Mouse (Mus musculus) limb, embryonic 10.5 days (tissue): ENCODE data around the gene Megf8. TPM values are rescaled to one million over a fixed set of nuclear protein-coding genes. Genes with fewer than 3 reads are reported as not detected.
A peak's percentile ranks its signal among the peaks of the same experiment; 100 is the strongest.

Source experiments
- DNase-seq: peaks from one replicate; pipeline ENCODE4 v3.0.0-alpha.2; 2017; ENCODE audit warnings: low spot score
- H3K27ac ChIP-seq: fragments of 300-500 bp; sonication (generic); 2 replicates; pipeline ENCODE4 v1.5.1; 2016; ENCODE audit warnings: mild to moderate bottlenecking
- H3K27me3 ChIP-seq: fragments of 300-500 bp; sonication (generic); 2 replicates; pipeline ENCODE4 v1.6.1; 2016; ENCODE audit warnings: low read depth, mild to moderate bottlenecking; ENCODE audit not compliant: poor library complexity, severe bottlenecking
- H3K36me3 ChIP-seq: fragments of 300-500 bp; sonication (generic); 2 replicates; pipeline ENCODE4 v1.6.1; 2016; ENCODE audit warnings: mild to moderate bottlenecking, moderate library complexity
- H3K4me1 ChIP-seq: fragments of 300-500 bp; sonication (generic); 2 replicates; pipeline ENCODE4 v1.6.1; 2016
- H3K4me3 ChIP-seq: fragments of 300-500 bp; sonication (generic); 2 replicates; pipeline ENCODE4 v1.5.1; 2016; ENCODE audit warnings: mild to moderate bottlenecking, moderate library complexity
- H3K9me3 ChIP-seq: fragments of 300-500 bp; sonication (generic); replicated peaks from 2 replicates; pipeline ENCODE4 v1.6.1; 2016; ENCODE audit warnings: mild to moderate bottlenecking
- WGBS: fragments of 180-500 bp; shearing (Covaris S2); methylation state at CpG from one replicate; pipeline ENCODE4 v1.1.7; 2016; 5-methylcytosine and 5-hydroxymethylcytosine counted together
- polyA plus RNA-seq: library from polyadenylated mRNA; unstranded; fragments of >200 nt; fragmentation: Nextera tagmentation; extraction: Ambion mirVana; gene quantifications from 2 replicates; pipeline ENCODE4 v1.2.1, GENCODE M21; 2016

Megf8 gene
- polyA plus RNA-seq, 1 experiment from 2014 or later: 22.2 TPM

DNA sequence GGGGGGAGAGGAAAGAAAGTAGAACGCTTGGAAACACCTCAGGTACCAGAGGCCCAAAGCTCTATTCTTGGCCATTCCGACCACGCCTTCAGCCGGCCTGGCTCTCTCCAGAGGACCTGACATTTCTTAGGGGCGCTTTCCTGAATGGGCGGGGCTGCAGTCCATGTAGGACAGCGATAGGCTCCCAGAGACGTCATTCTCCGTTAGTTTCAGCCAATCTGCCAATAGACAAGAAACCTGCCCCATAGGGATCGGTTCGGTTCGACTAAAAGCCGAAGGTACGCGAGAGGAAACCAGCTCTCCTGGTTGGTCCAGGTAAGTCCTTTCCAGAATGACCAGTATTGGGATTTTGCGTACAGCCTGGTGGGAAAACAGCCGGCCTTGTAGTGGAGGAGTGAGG lies 59.6 kb downstream of the Megf8 start:
- DNase-seq: peak; percentile 58
- no peaks in the 10 kb centered on the region for H3K36me3 ChIP-seq
- WGBS: 5% methylated on average over 17 of the region's 17 CpGs
- H3K27ac ChIP-seq: no peak overlapping the region
- peak overlapping the region; percentile 37 for H3K4me3 ChIP-seq
- peaks cover 43% of the 10 kb centered on the region for H3K4me1 ChIP-seq
- H3K27me3 ChIP-seq: peaks cover 33% of the 10 kb centered on the region
- H3K9me3 ChIP-seq: no peaks in the 10 kb centered on the region

DNA sequence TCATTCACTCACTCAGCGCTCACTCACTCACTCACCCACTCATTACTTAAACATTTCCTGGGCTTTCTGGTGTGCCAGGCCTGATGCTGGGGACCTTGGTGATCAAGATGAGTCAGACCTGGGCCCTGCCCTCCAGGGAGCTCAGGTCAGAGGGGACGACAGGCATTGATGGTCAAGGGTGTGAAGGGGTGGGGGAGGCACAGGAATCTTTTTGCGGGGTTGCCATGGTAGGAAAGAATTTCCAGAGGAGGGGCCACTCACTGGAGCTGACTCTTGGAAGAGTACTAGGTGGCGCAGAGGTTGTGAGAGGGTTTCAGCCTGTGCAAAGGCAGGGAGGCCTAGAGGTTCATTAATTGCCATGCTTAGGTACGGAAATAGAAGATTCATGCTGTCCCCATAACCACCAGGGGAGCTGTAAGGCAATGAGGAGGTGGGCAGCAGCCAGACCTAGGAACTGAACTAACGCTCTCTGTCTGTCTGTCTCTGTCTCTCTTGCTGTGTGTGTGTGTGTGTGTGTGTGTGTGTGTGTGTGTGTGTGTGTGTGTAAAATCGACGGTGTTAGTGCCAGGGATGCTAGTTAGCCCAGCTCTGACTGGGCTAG lies 60.2 kb downstream of the Megf8 start:
- H3K27ac ChIP-seq: peak overlapping the region; percentile 2; the same call in 1 of the 2 replicates
- H3K4me3 ChIP-seq: peak overlapping the region; percentile 37
- peaks cover 32% of the 10 kb centered on the region for H3K27me3 ChIP-seq
- peaks cover 4% of the 10 kb centered on the region for H3K36me3 ChIP-seq
- H3K4me1 ChIP-seq: peaks cover 43% of the 10 kb centered on the region
- H3K9me3 ChIP-seq: no peaks in the 10 kb centered on the region
- WGBS: 44% methylated on average over 8 of the region's 8 CpGs
- DNase-seq: no peak

DNA sequence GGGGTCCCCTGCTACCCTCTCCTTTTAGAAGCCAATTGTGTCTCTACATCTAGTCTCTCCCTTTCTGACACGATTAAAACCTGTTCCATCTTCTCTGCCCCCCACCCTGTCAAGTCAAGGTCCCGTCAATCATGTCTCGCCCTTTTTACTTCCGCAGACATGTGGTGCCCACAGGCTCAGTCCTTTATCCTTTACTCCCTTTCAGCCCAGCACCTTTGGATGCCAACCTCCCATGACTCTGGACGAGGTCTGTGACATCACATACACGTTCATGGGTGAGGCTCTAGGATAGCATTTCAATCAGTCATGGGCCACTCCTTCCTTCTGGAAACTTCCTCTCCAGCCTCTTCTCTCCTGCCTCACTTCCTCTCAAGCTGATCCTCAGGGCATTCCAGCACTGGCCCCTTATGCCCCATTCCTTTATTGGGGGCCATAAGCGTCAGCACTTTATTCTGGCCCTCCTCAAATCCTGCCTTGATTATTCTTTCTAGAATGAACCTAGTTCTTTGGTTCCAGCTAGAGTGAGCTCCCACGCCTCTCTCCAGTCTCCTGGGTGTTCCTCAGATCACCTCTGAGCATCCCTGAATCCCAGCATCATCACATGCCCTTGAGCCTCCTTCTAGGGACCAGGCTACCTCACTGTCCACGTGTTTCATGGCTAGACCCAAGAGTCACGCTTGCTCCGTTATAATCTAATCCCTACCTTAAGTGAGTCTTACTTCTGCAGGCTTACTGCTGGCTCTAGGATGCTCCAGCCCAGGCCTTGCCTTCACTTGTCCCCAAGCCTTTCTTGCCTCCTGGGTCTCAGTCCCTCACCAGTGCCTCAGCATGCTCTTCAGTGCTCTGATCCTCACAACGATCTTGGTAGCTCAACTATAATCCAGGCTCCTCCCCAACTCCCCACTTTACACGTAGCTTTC lies 61.5 kb downstream of the Megf8 start:
- no peak for DNase-seq
- no peak overlapping the region for H3K27ac ChIP-seq
- no peak overlapping the region for H3K4me3 ChIP-seq
- no peaks in the 10 kb centered on the region for H3K9me3 ChIP-seq
- WGBS: 87% methylated on average over 13 of the region's 13 CpGs
- H3K36me3 ChIP-seq: peaks cover 14% of the 10 kb centered on the region
- peaks cover 32% of the 10 kb centered on the region for H3K27me3 ChIP-seq
- peaks cover 43% of the 10 kb centered on the region for H3K4me1 ChIP-seq

DNA sequence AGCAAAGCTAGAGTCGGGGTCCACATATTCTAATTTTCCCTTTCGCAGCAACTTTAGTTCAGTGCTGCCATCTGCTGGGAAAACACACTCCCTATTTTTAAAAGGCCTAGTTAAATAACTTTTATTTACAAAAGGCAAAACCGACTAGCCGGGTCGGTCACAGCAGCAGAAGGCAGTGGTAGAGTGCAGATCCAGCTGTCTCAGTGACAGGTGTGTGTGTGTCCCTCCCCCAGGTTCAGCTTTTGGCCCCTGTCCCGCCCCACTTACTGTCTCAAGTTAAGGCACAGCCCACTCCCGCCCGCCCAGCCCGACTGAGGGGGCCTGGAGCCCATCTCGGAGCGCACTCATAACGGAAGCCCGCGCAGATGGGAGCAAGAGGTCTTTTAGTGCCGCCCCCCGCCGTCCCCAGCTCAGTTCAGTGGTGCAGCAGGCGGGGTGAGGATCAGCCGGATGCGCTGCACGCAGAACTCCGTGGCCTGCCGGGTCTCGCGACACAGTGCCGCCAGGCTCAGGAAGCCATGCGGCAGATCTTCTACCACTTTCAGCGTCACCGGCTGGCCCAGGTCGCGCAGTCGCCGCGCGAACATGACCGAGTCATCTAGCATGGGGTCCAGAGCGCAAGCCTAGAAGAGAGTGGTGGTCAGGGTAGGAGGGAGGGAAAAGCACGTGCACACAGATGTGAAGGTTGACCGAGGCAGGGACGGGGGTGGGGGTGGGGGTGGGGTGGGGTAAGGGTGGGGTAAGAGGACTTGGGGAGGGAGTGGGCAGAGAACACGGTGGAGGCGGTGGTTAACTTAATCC lies 62.8 kb downstream of the Megf8 start:
- Histone ChIP-seq H3K36me3 (peaks cover 27% of the 10 kb centered on the region), H3K27me3 (peaks cover 32% of the 10 kb centered on the region), H3K27ac (peak overlapping the region; percentile 84), H3K9me3 (no peaks in the 10 kb centered on the region), H3K4me1 (peaks cover 34% of the 10 kb centered on the region), H3K4me3 (peak overlapping the region; percentile 60)
- DNase-seq: peak; percentile 73
- WGBS: 1% methylated on average over 41 of the region's 42 CpGs

DNA sequence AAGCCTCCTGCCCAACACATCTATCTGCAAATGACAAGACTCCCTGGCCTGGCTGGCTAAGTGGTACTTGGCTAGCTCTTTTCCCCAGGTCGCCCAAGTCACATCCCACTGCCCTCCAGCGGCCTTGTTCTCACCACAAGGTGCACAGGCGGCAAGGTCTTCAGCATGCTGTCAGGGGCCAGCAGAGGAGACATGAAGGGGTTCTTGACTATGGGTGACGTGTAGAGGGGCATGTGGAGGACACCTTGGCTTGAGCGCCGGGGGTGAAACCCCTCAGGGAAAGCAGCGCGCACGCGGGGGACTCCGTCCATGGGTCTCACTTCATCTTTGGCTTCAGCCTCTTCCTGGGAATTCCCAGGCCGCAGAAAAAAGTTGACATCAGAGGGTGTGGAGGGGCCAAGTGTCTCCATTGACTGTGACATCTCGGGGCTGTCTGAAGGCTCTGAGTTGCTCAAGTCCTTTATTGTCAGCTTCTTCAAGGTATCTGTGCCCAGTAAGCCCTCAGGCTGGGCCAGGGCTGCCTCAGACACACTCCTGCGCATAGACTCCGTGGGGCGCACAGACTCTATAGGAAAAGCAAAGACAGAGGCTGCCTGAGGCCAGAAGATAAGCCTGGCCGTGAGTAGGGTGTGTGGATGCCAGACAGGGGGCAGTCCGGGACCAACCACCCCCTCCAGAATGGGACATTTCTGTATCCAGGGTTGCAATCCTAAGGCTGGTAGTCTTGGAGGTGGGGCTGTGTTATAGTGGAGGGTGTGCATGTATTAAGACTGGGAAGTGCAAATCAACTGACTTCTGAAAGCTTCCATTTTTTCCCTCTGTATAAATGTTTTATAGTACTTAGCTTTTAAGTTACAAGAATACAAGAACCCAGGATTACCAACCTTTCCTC lies 63.7 kb downstream of the Megf8 start:
- peaks cover 27% of the 10 kb centered on the region for H3K27me3 ChIP-seq
- DNase-seq: no peak
- peaks cover 35% of the 10 kb centered on the region for H3K36me3 ChIP-seq
- WGBS: 58% methylated on average over 18 of the region's 18 CpGs
- no peaks in the 10 kb centered on the region for H3K9me3 ChIP-seq
- peak overlapping the region; percentile 60 for H3K4me3 ChIP-seq
- peaks cover 33% of the 10 kb centered on the region for H3K4me1 ChIP-seq
- H3K27ac ChIP-seq: no peak overlapping the region

DNA sequence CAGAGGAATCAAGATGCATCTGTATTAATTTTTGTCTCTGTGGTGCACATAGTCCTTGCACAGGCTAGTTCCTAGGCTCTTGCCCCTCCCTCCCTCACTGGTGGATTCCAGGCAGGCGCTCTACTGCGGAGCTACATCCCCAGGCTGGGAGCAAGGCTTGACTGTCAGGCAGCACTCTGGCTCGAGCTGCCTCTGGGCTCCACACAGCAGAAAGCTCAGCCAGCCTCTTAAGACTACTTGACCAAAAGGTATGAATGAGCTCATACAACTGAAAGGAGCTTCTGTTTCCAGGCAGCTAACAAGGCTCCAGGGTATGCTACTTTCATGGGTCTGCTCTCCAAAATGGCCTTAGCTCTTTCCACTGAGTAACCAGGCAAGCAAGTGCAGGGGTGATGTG lies 64.3 kb downstream of the Megf8 start:
- H3K27me3 ChIP-seq: peaks cover 22% of the 10 kb centered on the region
- H3K4me3 ChIP-seq: no peak overlapping the region
- 52% methylated on average over 3 of the region's 3 CpGs for WGBS
- H3K36me3 ChIP-seq: peaks cover 40% of the 10 kb centered on the region
- H3K27ac ChIP-seq: no peak overlapping the region
- peaks cover 32% of the 10 kb centered on the region for H3K4me1 ChIP-seq
- DNase-seq: no peak
- H3K9me3 ChIP-seq: no peaks in the 10 kb centered on the region

DNA sequence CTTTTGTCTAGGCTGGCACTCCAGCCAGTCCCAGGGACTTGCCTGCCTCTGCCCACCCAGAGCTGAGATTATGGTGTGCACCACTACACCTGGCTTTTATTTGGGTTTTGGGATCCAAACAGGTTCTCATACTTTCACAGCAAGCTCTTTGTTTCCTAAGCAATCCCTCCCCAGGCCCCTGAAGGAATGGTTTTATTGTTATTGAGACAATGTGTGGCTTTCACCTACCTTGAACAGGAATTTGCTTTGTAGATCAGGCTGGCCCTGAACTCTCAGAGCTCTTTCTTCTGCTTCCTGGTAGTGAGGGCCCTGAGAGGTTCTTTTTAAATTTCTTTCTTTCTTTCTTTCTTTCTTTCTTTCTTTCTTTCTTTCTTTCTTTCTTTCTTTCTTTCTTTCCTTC lies 65.6 kb downstream of the Megf8 start:
- Histone ChIP-seq H3K27me3 (peaks cover 12% of the 10 kb centered on the region), H3K4me1 (peaks cover 19% of the 10 kb centered on the region), H3K4me3 (no peak overlapping the region), H3K27ac (no peak overlapping the region), H3K36me3 (peaks cover 49% of the 10 kb centered on the region), H3K9me3 (no peaks in the 10 kb centered on the region)
- DNase-seq: no peak

DNA sequence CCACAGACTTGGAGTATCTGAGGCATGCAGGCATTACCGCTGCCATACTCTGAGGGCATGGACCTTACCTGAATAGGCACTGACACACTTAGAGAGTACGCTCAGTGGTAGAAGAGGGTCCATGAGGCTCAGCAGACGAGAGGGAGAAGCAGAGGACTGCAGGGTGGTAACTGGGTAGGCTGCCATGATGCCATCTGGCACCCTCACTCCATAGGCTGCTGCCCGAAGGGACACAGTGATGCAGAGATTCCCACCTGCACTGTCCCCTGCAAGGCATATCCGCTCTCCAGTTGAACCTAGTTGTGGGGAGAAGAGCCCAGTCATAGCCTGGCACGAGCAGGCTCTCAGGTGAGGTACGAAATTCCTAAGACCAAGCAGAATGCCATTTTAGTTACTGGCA lies 66.4 kb downstream of the Megf8 start:
- 88% methylated on average over 7 of the region's 7 CpGs for WGBS
- no peak overlapping the region for H3K27ac ChIP-seq
- no peak overlapping the region for H3K4me3 ChIP-seq
- no peaks in the 10 kb centered on the region for H3K9me3 ChIP-seq
- H3K27me3 ChIP-seq: peaks cover 12% of the 10 kb centered on the region
- DNase-seq: no peak
- peaks cover 57% of the 10 kb centered on the region for H3K36me3 ChIP-seq
- peaks cover 18% of the 10 kb centered on the region for H3K4me1 ChIP-seq

DNA sequence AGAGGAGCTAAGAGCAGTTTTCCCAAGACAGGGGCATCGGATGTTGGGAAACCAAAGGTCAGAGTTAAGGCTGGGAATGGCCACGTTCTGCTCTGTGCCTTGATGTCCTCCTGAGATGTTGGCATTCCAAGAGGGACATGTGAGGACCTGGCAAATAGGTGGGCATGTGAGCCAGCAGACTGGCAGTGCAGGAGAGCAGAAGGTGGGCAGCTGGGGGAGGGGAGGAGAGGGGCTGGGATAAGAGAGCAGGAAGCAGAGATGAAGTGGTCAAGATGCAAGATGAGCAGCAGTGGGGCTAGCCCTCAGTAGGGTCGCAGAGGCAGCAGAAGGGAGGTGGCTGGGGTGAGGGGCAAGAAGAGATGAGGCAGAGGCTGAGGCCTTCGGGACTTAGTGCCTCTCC lies 66.9 kb downstream of the Megf8 start:
- no peaks in the 10 kb centered on the region for H3K9me3 ChIP-seq
- WGBS: 88% methylated on average over 4 of the region's 4 CpGs
- peaks cover 61% of the 10 kb centered on the region for H3K36me3 ChIP-seq
- peaks cover 18% of the 10 kb centered on the region for H3K4me1 ChIP-seq
- peaks cover 12% of the 10 kb centered on the region for H3K27me3 ChIP-seq
- DNase-seq: no peak
- no peak overlapping the region for H3K4me3 ChIP-seq
- H3K27ac ChIP-seq: no peak overlapping the region

DNA sequence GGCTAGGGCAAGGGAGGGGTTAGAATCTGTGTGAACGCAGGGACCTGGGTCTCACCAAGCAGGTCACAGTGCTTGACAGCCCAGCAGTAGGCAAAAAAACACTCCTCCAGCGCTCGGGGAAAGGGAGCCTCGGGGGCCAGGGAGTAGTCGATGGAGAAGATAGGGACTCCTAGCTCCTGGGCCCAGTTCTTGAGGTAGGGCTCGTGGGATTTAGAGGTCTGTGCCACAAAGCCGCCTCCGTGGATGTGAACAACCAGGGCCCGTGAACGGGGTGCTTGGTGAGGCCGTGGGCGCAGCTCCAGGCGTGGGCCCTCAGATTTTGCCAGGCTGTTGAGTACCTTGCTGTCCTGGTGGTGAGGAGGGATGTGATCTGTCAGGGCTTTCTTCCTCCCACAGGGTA lies 67.4 kb downstream of the Megf8 start:
- Histone ChIP-seq H3K4me3 (no peak overlapping the region), H3K27ac (no peak overlapping the region), H3K27me3 (peaks cover 12% of the 10 kb centered on the region), H3K36me3 (peaks cover 61% of the 10 kb centered on the region), H3K9me3 (no peaks in the 10 kb centered on the region), H3K4me1 (peaks cover 15% of the 10 kb centered on the region)
- DNase-seq: no peak
- 91% methylated on average over 13 of the region's 13 CpGs for WGBS

DNA sequence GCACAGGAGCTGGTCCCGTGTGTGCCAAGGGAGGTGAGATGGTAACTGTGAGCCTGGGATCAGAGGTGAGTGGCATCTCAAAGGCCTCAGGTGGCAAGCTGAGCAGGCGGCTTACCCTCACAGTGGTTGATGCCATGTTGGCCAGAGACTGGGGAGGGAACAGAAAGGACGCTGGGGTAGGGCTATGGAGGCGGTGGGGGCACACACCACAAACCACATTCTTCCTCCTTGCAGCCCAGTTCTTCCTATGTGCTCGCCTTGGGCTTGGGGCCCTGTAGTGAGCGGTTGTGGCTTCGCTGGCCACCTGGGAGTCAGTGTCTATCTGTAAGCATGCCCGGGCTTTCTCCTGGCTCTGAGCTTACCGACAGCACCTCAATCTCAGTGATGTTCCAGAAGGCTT lies 67.9 kb downstream of the Megf8 start:
- Histone ChIP-seq H3K9me3 (no peaks in the 10 kb centered on the region), H3K27ac (no peak overlapping the region), H3K4me3 (no peak overlapping the region), H3K36me3 (peaks cover 61% of the 10 kb centered on the region), H3K27me3 (peaks cover 12% of the 10 kb centered on the region), H3K4me1 (peaks cover 12% of the 10 kb centered on the region)
- DNase-seq: no peak
- WGBS: 91% methylated on average over 9 of the region's 9 CpGs

DNA sequence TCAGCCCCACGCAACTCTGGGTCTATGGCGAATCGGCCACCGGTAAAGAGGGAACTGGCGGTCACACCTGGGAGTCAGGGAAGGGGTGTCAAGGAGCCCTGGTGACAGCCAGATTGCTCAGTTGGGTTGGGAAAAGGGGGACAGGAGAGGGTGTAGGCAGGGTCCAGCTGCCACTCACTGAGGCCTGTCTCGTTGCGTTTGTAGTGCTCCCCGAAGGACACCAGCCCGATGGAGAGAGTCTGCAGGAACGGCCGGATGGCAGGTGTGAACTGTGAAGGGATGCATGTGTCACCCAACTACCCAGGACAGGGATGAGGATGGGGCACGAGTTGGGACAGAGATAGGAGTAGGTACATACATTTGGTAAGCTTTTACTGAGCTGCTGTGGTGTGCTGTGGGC lies 68.3 kb downstream of the Megf8 start:
- H3K27me3 ChIP-seq: peaks cover 12% of the 10 kb centered on the region
- peaks cover 61% of the 10 kb centered on the region for H3K36me3 ChIP-seq
- H3K4me1 ChIP-seq: peaks cover 12% of the 10 kb centered on the region
- WGBS: 93% methylated on average over 12 of the region's 12 CpGs
- no peaks in the 10 kb centered on the region for H3K9me3 ChIP-seq
- H3K27ac ChIP-seq: no peak overlapping the region
- H3K4me3 ChIP-seq: no peak overlapping the region
- no peak for DNase-seq
